Mouse (Mus musculus) ES-Bruce4 (cell line): Measurements from ENCODE around the gene Nppb.

ENCODE experiments used
- CTCF ChIP-seq: IDR thresholded peaks from one replicate; pipeline ENCODE4 v1.8.1; 2011; ENCODE audit warnings: low read depth, low read length
- POLR2A ChIP-seq: IDR thresholded peaks from one replicate; pipeline ENCODE4 v1.8.1; 2011; ENCODE audit warnings: low read length; ENCODE audit not compliant: insufficient read depth

- no peak for TF ChIP-seq POLR2A
- no peak for TF ChIP-seq CTCF
Observed at GRCm38 (mm10) chr4:148012216-148012615, 26.6 kb downstream of the Nppb start.
